Mouse (Mus musculus) heart, embryonic 12.5 days (tissue): Measurements from ENCODE around the gene Aspg. TPM values are rescaled to one million over a fixed set of nuclear protein-coding genes. Genes with fewer than 3 reads are reported as not detected.

ENCODE experiments used
- ATAC-seq: fragments of 200-750 bp; cut with Nextera tagmentation; 2 replicates; pipeline ENCODE4 v1.8.0; 2017; ENCODE audit warnings: moderate TSS enrichment, moderate library complexity; ENCODE audit not compliant: insufficient number of reproducible peaks, low FRiP score
- H3K27ac ChIP-seq: fragments of 300-500 bp; sonication (generic); 2 replicates; pipeline ENCODE4 v1.5.1; 2016; ENCODE audit warnings: mild to moderate bottlenecking, moderate library complexity; ENCODE audit not compliant: poor library complexity, severe bottlenecking
- H3K27me3 ChIP-seq: fragments of 300-500 bp; sonication (generic); replicated peaks from 2 replicates; pipeline ENCODE4 v1.6.1; 2016; ENCODE audit warnings: mild to moderate bottlenecking, moderate library complexity
- H3K36me3 ChIP-seq: fragments of 300-500 bp; sonication (generic); 2 replicates; pipeline ENCODE4 v1.6.1; 2016; ENCODE audit warnings: mild to moderate bottlenecking, moderate library complexity
- H3K4me1 ChIP-seq: fragments of 300-500 bp; sonication (generic); replicated peaks from 2 replicates; pipeline ENCODE4 v1.6.1; 2016; ENCODE audit warnings: mild to moderate bottlenecking
- H3K4me2 ChIP-seq: fragments of 300-500 bp; sonication (generic); 2 replicates; pipeline ENCODE4 v1.6.1; 2016; ENCODE audit warnings: mild to moderate bottlenecking, moderate library complexity
- H3K4me3 ChIP-seq: fragments of 300-500 bp; sonication (generic); 2 replicates; pipeline ENCODE4 v1.5.1; 2016; ENCODE audit warnings: mild to moderate bottlenecking
- H3K9ac ChIP-seq: fragments of 300-500 bp; sonication (generic); 2 replicates; pipeline ENCODE4 v1.6.1; 2016; ENCODE audit warnings: mild to moderate bottlenecking, moderate library complexity
- H3K9me3 ChIP-seq: fragments of 300-500 bp; sonication (generic); replicated peaks from 2 replicates; pipeline ENCODE4 v1.6.1; 2016; ENCODE audit warnings: mild to moderate bottlenecking, moderate library complexity
- WGBS: fragments of 180-500 bp; shearing (Covaris S2); methylation state at CpG from one replicate; pipeline ENCODE4 v1.1.7; 2016; 5-methylcytosine and 5-hydroxymethylcytosine counted together
- polyA plus RNA-seq: library from polyadenylated mRNA; unstranded; fragments of >200 nt; fragmentation: Nextera tagmentation; extraction: Ambion mirVana; gene quantifications from 2 replicates; pipeline ENCODE4 v1.2.1, GENCODE M21; 2016

The Aspg gene
- polyA plus RNA-seq, 1 experiment from 2014 or later, result 0.45 TPM

DNA sequence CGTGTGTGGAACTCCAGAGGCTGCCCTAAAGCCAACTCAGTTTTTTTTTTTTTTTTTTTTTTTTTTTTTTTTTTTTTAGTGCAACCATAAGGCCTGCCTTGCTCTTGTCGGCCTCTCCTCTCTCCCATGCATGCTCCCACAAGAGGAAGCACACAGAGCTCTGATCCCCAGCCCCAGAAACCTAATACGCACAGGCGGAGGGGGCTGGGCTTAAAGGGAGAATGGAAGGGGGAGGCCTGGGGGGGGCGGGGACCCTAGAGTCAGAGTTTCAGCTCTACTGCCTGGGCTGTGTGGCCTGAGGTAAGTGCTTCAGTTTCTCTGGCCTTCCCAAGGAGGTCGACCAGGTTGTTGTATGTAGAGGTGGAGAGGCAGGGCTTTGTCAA is 45.5 kb downstream of the Aspg start:
- H3K36me3 ChIP-seq, result no peaks in the 10 kb centered on the region
- peaks cover 17% of the 10 kb centered on the region for H3K27me3 ChIP-seq
- WGBS, result 58% methylated on average over 6 of the region's 6 CpGs
- no peak overlapping the region for H3K4me3 ChIP-seq
- H3K27ac ChIP-seq, result no peak overlapping the region
- H3K9me3 ChIP-seq, result no peaks in the 10 kb centered on the region
- no peak overlapping the region for H3K9ac ChIP-seq
- H3K4me1 ChIP-seq, result peaks cover 64% of the 10 kb centered on the region
- no peak for ATAC-seq
- no peak overlapping the region for H3K4me2 ChIP-seq

DNA sequence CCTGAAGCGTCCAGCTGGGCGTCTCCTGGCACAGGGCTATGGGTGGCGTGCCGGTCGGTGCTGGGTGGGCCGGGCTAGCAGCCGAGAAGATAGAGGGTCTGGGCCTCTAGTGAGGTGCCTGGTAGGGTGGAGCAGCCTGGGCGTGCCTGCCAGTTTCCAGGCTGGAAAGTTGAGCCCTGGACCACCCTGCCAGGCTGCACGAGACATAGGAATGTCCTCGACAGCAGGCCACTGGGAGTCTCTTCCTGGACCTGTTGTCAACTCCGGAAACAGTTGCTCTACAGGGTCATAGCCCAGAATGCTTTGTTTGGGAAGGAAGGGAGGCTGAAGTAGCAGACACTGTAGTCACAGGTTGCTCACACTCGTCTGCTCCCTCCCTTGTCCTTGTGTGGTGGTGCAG is 47.1 kb downstream of the Aspg start:
- 56% methylated on average over 12 of the region's 12 CpGs for WGBS
- ATAC-seq, result peak; percentile 31
- Histone ChIP-seq H3K9me3 (no peaks in the 10 kb centered on the region), H3K4me3 (no peak overlapping the region), H3K4me1 (peaks cover 51% of the 10 kb centered on the region), H3K27me3 (peaks cover 1% of the 10 kb centered on the region; the same call in 1 of the 2 replicates), H3K36me3 (peaks cover 9% of the 10 kb centered on the region; the same call in 1 of the 2 replicates), H3K4me2 (no peak overlapping the region), H3K27ac (no peak overlapping the region), H3K9ac (0 out of 2 replicates have a peak overlapping the region, but pooled peaks have one; percentile 3)

GRCm38 (mm10) chr12:112154476-112154875 is 48.0 kb downstream of the Aspg start:
- no peak overlapping the region for H3K27ac ChIP-seq
- H3K4me2 ChIP-seq, result no peak overlapping the region
- no peaks in the 10 kb centered on the region for H3K9me3 ChIP-seq
- peak overlapping the region; percentile 31; the same call in 1 of the 2 replicates for H3K9ac ChIP-seq
- ATAC-seq, result no peak
- H3K4me3 ChIP-seq, result no peak overlapping the region
- H3K36me3 ChIP-seq, result peaks cover 11% of the 10 kb centered on the region; the same call in 1 of the 2 replicates
- H3K27me3 ChIP-seq, result no peaks in the 10 kb centered on the region
- peaks cover 51% of the 10 kb centered on the region for H3K4me1 ChIP-seq
- 51% methylated on average over 5 of the region's 5 CpGs for WGBS

GRCm38 (mm10) chr12:112155218-112156051 is 49.0 kb downstream of the Aspg start:
- no peak overlapping the region for H3K9ac ChIP-seq
- H3K27ac ChIP-seq, result peak overlapping the region; percentile 71
- peaks cover 11% of the 10 kb centered on the region; the same call in 1 of the 2 replicates for H3K36me3 ChIP-seq
- WGBS, result 60% methylated on average over 16 of the region's 16 CpGs
- ATAC-seq, result peak; percentile 35; the same call in 1 of the 2 replicates
- no peaks in the 10 kb centered on the region for H3K9me3 ChIP-seq
- no peak overlapping the region for H3K4me3 ChIP-seq
- peaks cover 44% of the 10 kb centered on the region for H3K4me1 ChIP-seq
- H3K27me3 ChIP-seq, result no peaks in the 10 kb centered on the region
- 0 out of 2 replicates have a peak overlapping the region, but pooled peaks have one; percentile 2 for H3K4me2 ChIP-seq

- Histone ChIP-seq H3K9me3 (no peaks in the 10 kb centered on the region), H3K4me1 (peaks cover 30% of the 10 kb centered on the region), H3K4me2 (no peak overlapping the region), H3K4me3 (no peak overlapping the region), H3K27me3 (peaks cover 9% of the 10 kb centered on the region; the same call in 1 of the 2 replicates), H3K9ac (no peak overlapping the region; the same call in 1 of the 2 replicates), H3K27ac (no peak overlapping the region), H3K36me3 (peaks cover 11% of the 10 kb centered on the region; the same call in 1 of the 2 replicates)
- WGBS, result 77% methylated on average over 6 of the region's 6 CpGs
- no peak for ATAC-seq
Observed at GRCm38 (mm10) chr12:112156804-112157203, 50.3 kb downstream of the Aspg start.

GRCm38 (mm10) chr12:112158246-112158645 is 51.8 kb downstream of the Aspg start:
- H3K9me3 ChIP-seq, result no peaks in the 10 kb centered on the region
- H3K4me3 ChIP-seq, result no peak overlapping the region
- WGBS, result 58% methylated on average over 8 of the region's 8 CpGs
- H3K36me3 ChIP-seq, result peaks cover 11% of the 10 kb centered on the region; the same call in 1 of the 2 replicates
- H3K27me3 ChIP-seq, result peaks cover 10% of the 10 kb centered on the region
- no peak for ATAC-seq
- H3K27ac ChIP-seq, result no peak overlapping the region
- H3K4me2 ChIP-seq, result no peak overlapping the region
- peaks cover 32% of the 10 kb centered on the region for H3K4me1 ChIP-seq
- no peak overlapping the region for H3K9ac ChIP-seq

GRCm38 (mm10) chr12:112158784-112159183 is 52.3 kb downstream of the Aspg start:
- Histone ChIP-seq H3K4me1 (peaks cover 33% of the 10 kb centered on the region), H3K27ac (no peak overlapping the region), H3K9ac (no peak overlapping the region), H3K9me3 (no peaks in the 10 kb centered on the region), H3K27me3 (peaks cover 10% of the 10 kb centered on the region), H3K4me3 (no peak overlapping the region), H3K4me2 (no peak overlapping the region), H3K36me3 (peaks cover 11% of the 10 kb centered on the region; the same call in 1 of the 2 replicates)
- no peak for ATAC-seq

GRCm38 (mm10) chr12:112163981-112164839 is 57.7 kb downstream of the Aspg start:
- peak overlapping the region; percentile 19; the same call in 1 of the 2 replicates for H3K4me2 ChIP-seq
- no peaks in the 10 kb centered on the region for H3K9me3 ChIP-seq
- WGBS, result 8% methylated on average over 16 of the region's 16 CpGs
- peak overlapping the region; percentile 10; the same call in 1 of the 2 replicates for H3K9ac ChIP-seq
- peak overlapping the region; percentile 29; the same call in 1 of the 2 replicates for H3K27ac ChIP-seq
- peaks cover 10% of the 10 kb centered on the region for H3K27me3 ChIP-seq
- H3K4me1 ChIP-seq, result peaks cover 39% of the 10 kb centered on the region
- H3K4me3 ChIP-seq, result no peak overlapping the region
- peak; percentile 54; the same call in 1 of the 2 replicates for ATAC-seq
- no peaks in the 10 kb centered on the region for H3K36me3 ChIP-seq

DNA sequence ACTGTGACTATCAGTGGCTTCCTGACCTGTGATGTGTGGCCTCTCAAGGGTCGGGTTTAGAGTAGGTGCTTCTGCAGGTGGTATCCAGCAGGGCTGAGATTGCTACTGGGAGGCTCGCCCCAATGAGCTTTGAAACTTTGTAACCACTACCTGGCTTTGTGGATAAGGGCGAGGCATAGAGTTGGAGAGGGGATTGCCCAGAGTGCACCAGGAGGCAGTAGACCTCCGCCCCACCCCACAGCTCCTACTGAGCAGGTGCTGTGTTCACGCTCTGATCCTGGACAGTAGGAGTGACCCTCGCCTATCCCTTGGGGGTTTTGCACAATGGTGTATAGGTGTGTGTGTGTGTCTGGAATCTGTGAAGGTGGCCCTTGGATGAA is 58.4 kb downstream of the Aspg start:
- ATAC-seq, result no peak
- no peak overlapping the region for H3K27ac ChIP-seq
- peaks cover 45% of the 10 kb centered on the region for H3K4me1 ChIP-seq

DNA sequence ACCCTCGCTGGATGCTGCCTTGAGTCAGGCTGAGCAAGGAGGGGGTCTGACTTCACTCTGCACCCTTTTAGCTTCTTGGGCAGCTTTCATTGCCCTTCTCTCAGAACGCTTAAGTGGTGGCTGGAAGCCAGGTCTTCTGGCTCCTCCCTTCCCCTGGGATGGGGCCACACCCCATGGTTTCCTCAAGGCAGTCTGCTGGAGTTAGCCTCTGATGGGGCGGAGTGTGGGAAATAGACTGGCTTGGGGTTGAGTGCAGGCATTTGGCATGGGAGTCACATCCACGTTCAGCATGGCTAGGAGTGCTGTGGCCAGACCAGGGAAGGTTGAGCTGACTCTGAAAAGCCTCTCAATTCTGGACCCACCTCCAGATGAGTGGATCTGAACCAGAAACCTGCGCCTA is 62.8 kb downstream of the Aspg start:
- peaks cover 8% of the 10 kb centered on the region for H3K36me3 ChIP-seq
- no peak overlapping the region for H3K27ac ChIP-seq
- H3K9me3 ChIP-seq, result no peaks in the 10 kb centered on the region
- peak; percentile 34; the same call in 1 of the 2 replicates for ATAC-seq
- H3K4me1 ChIP-seq, result peaks cover 34% of the 10 kb centered on the region
- H3K27me3 ChIP-seq, result no peaks in the 10 kb centered on the region; the same call in 1 of the 2 replicates
- H3K4me3 ChIP-seq, result no peak overlapping the region
- WGBS, result 57% methylated on average over 5 of the region's 5 CpGs
- H3K9ac ChIP-seq, result no peak overlapping the region
- H3K4me2 ChIP-seq, result no peak overlapping the region

More for the DNA sequence above, 58.4 kb downstream of the Aspg start:
- Histone ChIP-seq H3K4me2 (no peak overlapping the region), H3K9me3 (no peaks in the 10 kb centered on the region), H3K9ac (peak overlapping the region; percentile 10; the same call in 1 of the 2 replicates), H3K36me3 (no peaks in the 10 kb centered on the region), H3K27me3 (peaks cover 10% of the 10 kb centered on the region), H3K4me3 (no peak overlapping the region)
- WGBS, result 61% methylated on average over 6 of the region's 6 CpGs
